Mouse (Mus musculus) forebrain, postnatal 0 days (tissue): ENCODE measurements at regions not wholly inside any gene's neighbourhood (a gene's known extent, or its start where the extent isn't known, plus 50 kb on each side); places are given as distances from the start of the nearest gene placed in this dataset.
A peak's percentile ranks its signal among the peaks of the same experiment; 100 is the strongest.
"Not testable (repeated sequence)": the region's sequence is repeated elsewhere in the genome, so short reads cannot be mapped to it uniquely, and the experiment has no call there.

ENCODE experiments used
- ATAC-seq: fragments of 200-750 bp; cut with Nextera tagmentation; 2 replicates; pipeline ENCODE4 v1.8.0; 2017; ENCODE audit warnings: mild to moderate bottlenecking, moderate library complexity
- DNase-seq: peaks from one replicate; pipeline ENCODE4 v3.0.0-alpha.2; 2015
- H3K27ac ChIP-seq: fragments of 300-500 bp; sonication (generic); 2 replicates; pipeline ENCODE4 v1.5.1; 2014; ENCODE audit warnings: low read depth, mild to moderate bottlenecking, antibody characterized with exemption, low read length, moderate library complexity, mixed read lengths
- H3K27me3 ChIP-seq: fragments of 300-500 bp; sonication (generic); 2 replicates; pipeline ENCODE4 v1.6.1; 2014; ENCODE audit warnings: mild to moderate bottlenecking, low read length, mixed read lengths; ENCODE audit not compliant: insufficient read depth
- H3K36me3 ChIP-seq: fragments of 300-500 bp; sonication (generic); 2 replicates; pipeline ENCODE4 v1.6.1; 2014; ENCODE audit warnings: mild to moderate bottlenecking, moderate library complexity; ENCODE audit not compliant: insufficient read depth
- H3K4me1 ChIP-seq: fragments of 300-500 bp; sonication (generic); 2 replicates; pipeline ENCODE4 v1.6.1; 2014; ENCODE audit warnings: antibody characterized with exemption; ENCODE audit not compliant: insufficient read depth
- H3K4me2 ChIP-seq: fragments of 300-500 bp; sonication (generic); 2 replicates; pipeline ENCODE4 v1.6.1; 2014; ENCODE audit warnings: low read depth, mild to moderate bottlenecking, moderate library complexity
- H3K4me3 ChIP-seq: fragments of 300-500 bp; sonication (generic); 2 replicates; pipeline ENCODE4 v1.5.1; 2014; ENCODE audit warnings: low read depth, low read length, mixed read lengths
- H3K9ac ChIP-seq: fragments of 300-500 bp; sonication (generic); 2 replicates; pipeline ENCODE4 v1.6.1; 2014; ENCODE audit warnings: mild to moderate bottlenecking
- H3K9me3 ChIP-seq: fragments of 300-500 bp; sonication (generic); 2 replicates; pipeline ENCODE4 v1.6.1; 2016; ENCODE audit warnings: low read length
- CTCF ChIP-seq: sonication (generic); IDR thresholded peaks from 2 replicates; pipeline ENCODE4 v1.5.1; 2016; ENCODE audit warnings: antibody characterized with exemption, control low read depth, low read depth
- WGBS: fragments of 180-500 bp; shearing (Covaris S2); extraction: QIAGEN DNeasy Blood & Tissue Kit; methylation state at CpG from one replicate; pipeline ENCODE4 v1.1.7; 2014; 5-methylcytosine and 5-hydroxymethylcytosine counted together

- Histone ChIP-seq H3K27me3 (no peaks in the 10 kb centered on the region), H3K4me1 (no peaks in the 10 kb centered on the region), H3K9ac (no peak overlapping the region), H3K4me3 (no peak overlapping the region), H3K9me3 (no peaks in the 10 kb centered on the region), H3K27ac (no peak overlapping the region), H3K4me2 (no peak overlapping the region), H3K36me3 (no peaks in the 10 kb centered on the region)
- ATAC-seq (no peak), DNase-seq (no peak)
- 70% methylated on average over 6 of the region's 6 CpGs for WGBS
- no peak for TF ChIP-seq CTCF
Observed at GRCm38 (mm10) chr2:75781781-75782211, 50.2 kb upstream of the Agps start.

GRCm38 (mm10) chr2:75781078-75781477 is 50.9 kb upstream of the Agps start:
- Histone ChIP-seq H3K36me3 (no peaks in the 10 kb centered on the region), H3K27ac (no peak overlapping the region), H3K4me2 (no peak overlapping the region), H3K4me3 (no peak overlapping the region), H3K4me1 (no peaks in the 10 kb centered on the region), H3K9me3 (no peaks in the 10 kb centered on the region), H3K9ac (no peak overlapping the region), H3K27me3 (no peaks in the 10 kb centered on the region)
- TF ChIP-seq CTCF, result peak; percentile 75
- ATAC-seq (peak; percentile 76), DNase-seq (peak; percentile 65)
- 1% methylated on average over 3 of the region's 3 CpGs for WGBS

GRCm38 (mm10) chr2:75778628-75779027 is 53.3 kb upstream of the Agps start:
- not testable (repeated sequence) for H3K9me3 ChIP-seq, H3K4me2 ChIP-seq, H3K27ac ChIP-seq, H3K4me3 ChIP-seq, H3K36me3 ChIP-seq, ATAC-seq, H3K4me1 ChIP-seq, H3K27me3 ChIP-seq, H3K9ac ChIP-seq, DNase-seq
- 89% methylated on average over 3 of the region's 3 CpGs for WGBS

GRCm38 (mm10) chr2:75777040-75777451 is 54.9 kb upstream of the Agps start:
- Histone ChIP-seq H3K27ac (no peak overlapping the region), H3K4me3 (no peak overlapping the region), H3K36me3 (no peaks in the 10 kb centered on the region), H3K9ac (no peak overlapping the region), H3K27me3 (no peaks in the 10 kb centered on the region), H3K4me2 (no peak overlapping the region), H3K9me3 (no peaks in the 10 kb centered on the region), H3K4me1 (no peaks in the 10 kb centered on the region)
- TF ChIP-seq CTCF, result no peak
- ATAC-seq (no peak; the same call in 1 of the 2 replicates), DNase-seq (no peak)
- 27% methylated on average over 4 of the region's 6 CpGs for WGBS

- Histone ChIP-seq H3K4me2 (no peak overlapping the region), H3K27ac (no peak overlapping the region), H3K9ac (no peak overlapping the region), H3K4me1 (no peaks in the 10 kb centered on the region), H3K36me3 (no peaks in the 10 kb centered on the region), H3K27me3 (no peaks in the 10 kb centered on the region), H3K4me3 (no peak overlapping the region), H3K9me3 (no peaks in the 10 kb centered on the region)
- WGBS, result 39% methylated on average over 12 of the region's 12 CpGs
- ATAC-seq, result no peak
- no peak for DNase-seq
- no peak for TF ChIP-seq CTCF
Observed at GRCm38 (mm10) chr2:75776533-75776932, 55.4 kb upstream of the Agps start.

GRCm38 (mm10) chr2:75775217-75775616 is 56.8 kb upstream of the Agps start:
- Histone ChIP-seq H3K9me3 (no peaks in the 10 kb centered on the region), H3K4me3 (no peak overlapping the region), H3K9ac (no peak overlapping the region), H3K27ac (no peak overlapping the region), H3K4me1 (no peaks in the 10 kb centered on the region), H3K4me2 (no peak overlapping the region), H3K27me3 (no peaks in the 10 kb centered on the region), H3K36me3 (no peaks in the 10 kb centered on the region)
- DNase-seq (no peak), ATAC-seq (no peak)
- WGBS, result 85% methylated on average over 1 of the region's 1 CpGs
- TF ChIP-seq CTCF, result no peak

GRCm38 (mm10) chr2:75773431-75773830 is 58.5 kb upstream of the Agps start:
- DNase-seq (no peak), ATAC-seq (no peak)
- WGBS, result 91% methylated on average over 5 of the region's 5 CpGs
- no peak for TF ChIP-seq CTCF
- no peak overlapping the region for H3K4me3 ChIP-seq
- no peak overlapping the region for H3K9ac ChIP-seq
- no peaks in the 10 kb centered on the region for H3K27me3 ChIP-seq
- H3K27ac ChIP-seq, result no peak overlapping the region
- H3K36me3 ChIP-seq, result no peaks in the 10 kb centered on the region
- H3K4me2 ChIP-seq, result no peak overlapping the region
- H3K9me3 ChIP-seq, result no peaks in the 10 kb centered on the region
- no peaks in the 10 kb centered on the region for H3K4me1 ChIP-seq

GRCm38 (mm10) chr2:75772251-75772956 is 59.6 kb upstream of the Agps start:
- no peak for TF ChIP-seq CTCF
- ATAC-seq (no peak), DNase-seq (no peak)
- Histone ChIP-seq H3K27ac (no peak overlapping the region), H3K36me3 (no peaks in the 10 kb centered on the region), H3K9me3 (no peaks in the 10 kb centered on the region), H3K9ac (no peak overlapping the region), H3K27me3 (no peaks in the 10 kb centered on the region), H3K4me1 (no peaks in the 10 kb centered on the region), H3K4me3 (no peak overlapping the region), H3K4me2 (no peak overlapping the region)
- WGBS, result 67% methylated on average over 11 of the region's 11 CpGs
